9 mouse cellular contexts compared by ENCODE assay signal in genomic region chr5:128953278-128954070, GRCm38 (mm10). TPM values are rescaled to one million over a fixed set of nuclear protein-coding genes. Genes with fewer than 3 reads are reported as not detected.
A peak's percentile ranks its signal among the peaks of the same experiment; 100 is the strongest.
DNase-seq lines count a peak whose midpoint lies in the region; ATAC-seq and TF ChIP-seq lines count a peak whose summit lies in the region.
"Had no signal": no experiment of that assay in that cellular context is flagged by ENCODE, and none has a peak within 500 bp of the region (broad histone marks: within the 10 kb centered on the region; RNA-seq: fewer than 3 reads in every experiment).

Rimbp2 (minus strand) TSS chr5:128953486.

- peaks cover 19% of the 10 kb centered on the region; the same call in 1 of the 2 replicates for H3K27me3 ChIP-seq in lung, embryonic 14.5 days (ENCODE audit: insufficient read depth, low read length)
- H3K27me3 ChIP-seq in forebrain, embryonic 11.5 days (ENCODE audit: control insufficient read depth, insufficient read depth, low read length), result peaks cover 2% of the 10 kb centered on the region; the same call in 1 of the 2 replicates
- H3K27me3 ChIP-seq in midbrain, embryonic 10.5 days (ENCODE audit: low read depth, poor library complexity, severe bottlenecking), result peaks cover 21% of the 10 kb centered on the region
- no peaks in the 10 kb centered on the region; the same call in 1 of the 2 replicates for H3K27me3 ChIP-seq in thymus, adult 2 months (ENCODE audit: control insufficient read depth, insufficient read depth, low read length)

- H3K4me2 ChIP-seq in lung, embryonic 14.5 days, result peak within 1 kb of the TSS; percentile 58
- peak within 1 kb of the TSS; percentile 93 for H3K4me2 ChIP-seq in forebrain, embryonic 11.5 days (ENCODE audit: low read depth, low read length, severe bottlenecking)

- H3K4me3 ChIP-seq in lung, embryonic 14.5 days (ENCODE audit: low read depth, low read length), result peak within 1 kb of the TSS; percentile 26
- H3K4me3 ChIP-seq in lung, adult 2 months (replicated peaks; ENCODE audit: extremely low read depth, low read depth, low read length), result no peak within 1 kb of the TSS
- peak within 1 kb of the TSS; percentile 49 for H3K4me3 ChIP-seq in forebrain, embryonic 11.5 days (ENCODE audit: low read depth, low read length)
- peak within 1 kb of the TSS; percentile 58 for H3K4me3 ChIP-seq in midbrain, embryonic 10.5 days
- H3K4me3 ChIP-seq in thymus, adult 2 months (ENCODE audit: control insufficient read depth, insufficient read depth, low read length), result no peak within 1 kb of the TSS

- peak; percentile 33; the same call in 1 of the 2 replicates for TF ChIP-seq CTCF in lung, embryonic 14.5 days (IDR thresholded peaks at IDR 0.05; ENCODE audit: low read depth)
- TF ChIP-seq CTCF in lung, adult 2 months (IDR thresholded peaks at IDR 0.05; ENCODE audit: insufficient read depth, low read length), result no peak
- no peak for TF ChIP-seq CTCF in thymus, adult 2 months (IDR thresholded peaks at IDR 0.05; ENCODE audit: borderline replicate concordance, control insufficient read depth, extremely low read depth, insufficient read depth, low read length, poor library complexity)

- H3K36me3 ChIP-seq in lung, embryonic 14.5 days (ENCODE audit: insufficient read depth), result no peaks in the 10 kb centered on the region
- no peaks in the 10 kb centered on the region for H3K36me3 ChIP-seq in forebrain, embryonic 11.5 days (ENCODE audit: control insufficient read depth, insufficient read depth, low read length)
- H3K36me3 ChIP-seq in midbrain, embryonic 10.5 days, result no peaks in the 10 kb centered on the region
- H3K36me3 ChIP-seq in thymus, adult 2 months (ENCODE audit: control insufficient read depth, insufficient read depth, low read length), result no peaks in the 10 kb centered on the region

- WGBS in lung, embryonic 14.5 days, result 11% methylated on average over 17 of the region's 17 CpGs
- 13% methylated on average over 17 of the region's 17 CpGs for WGBS in lung, adult 2 months
- WGBS in forebrain, embryonic 11.5 days, result 9% methylated on average over 16 of the region's 17 CpGs
- WGBS in midbrain, embryonic 10.5 days, result 11% methylated on average over 17 of the region's 17 CpGs
- 18% methylated on average over 17 of the region's 17 CpGs for WGBS in thymus, adult 2 months

- H3K9me3 ChIP-seq in lung, embryonic 14.5 days (ENCODE audit: low read depth, low read length), result no peaks in the 10 kb centered on the region
- H3K9me3 ChIP-seq in forebrain, embryonic 11.5 days (ENCODE audit: control insufficient read depth, low read length), result no peaks in the 10 kb centered on the region
- peaks cover 5% of the 10 kb centered on the region; the same call in 1 of the 2 replicates for H3K9me3 ChIP-seq in midbrain, embryonic 10.5 days (replicated peaks)

- H3K4me1 ChIP-seq in lung, embryonic 14.5 days (ENCODE audit: insufficient read depth), result no peaks in the 10 kb centered on the region
- no peaks in the 10 kb centered on the region for H3K4me1 ChIP-seq in lung, adult 2 months (ENCODE audit: control insufficient read depth, insufficient read depth, low read length)
- no peaks in the 10 kb centered on the region; the same call in 1 of the 2 replicates for H3K4me1 ChIP-seq in forebrain, embryonic 11.5 days (replicated peaks; ENCODE audit: control insufficient read depth, insufficient read depth, low read length)
- H3K4me1 ChIP-seq in midbrain, embryonic 10.5 days, result peaks cover 26% of the 10 kb centered on the region
- H3K4me1 ChIP-seq in thymus, adult 2 months (replicated peaks; ENCODE audit: control insufficient read depth, insufficient read depth, low read length), result no peaks in the 10 kb centered on the region

- peak; percentile 52; the same call in 1 of the 2 replicates for ATAC-seq in lung, embryonic 14.5 days (ENCODE audit: insufficient read depth)
- peak; percentile 75 for ATAC-seq in forebrain, embryonic 11.5 days (replicated peaks; ENCODE audit: low FRiP score)

- no peak within 1 kb of the TSS for H3K27ac ChIP-seq in lung, embryonic 14.5 days (ENCODE audit: low read depth)
- no peak within 1 kb of the TSS for H3K27ac ChIP-seq in forebrain, embryonic 11.5 days (ENCODE audit: low read depth, low read length)
- peak within 1 kb of the TSS; percentile 79 for H3K27ac ChIP-seq in midbrain, embryonic 10.5 days (replicated peaks)
- H3K27ac ChIP-seq in thymus, adult 2 months (ENCODE audit: control insufficient read depth, insufficient read depth, low read length), result no peak within 1 kb of the TSS

- peak within 1 kb of the TSS; percentile 20; the same call in 1 of the 2 replicates for H3K9ac ChIP-seq in lung, embryonic 14.5 days
- peak within 1 kb of the TSS; percentile 66 for H3K9ac ChIP-seq in forebrain, embryonic 11.5 days (ENCODE audit: low read length)

- DNase-seq in lung, embryonic 14.5 days, result peak; percentile 27
- DNase-seq in lung, adult 2 months, result no peak
- DNase-seq in forebrain, embryonic 11.5 days (ENCODE audit: low spot score), result peak; percentile 80
- peak in 1 of 2 experiments; percentile 82 for DNase-seq in layer of hippocampus, adult 18-20 months (ENCODE audit: low spot score in 2 of 2)
- peak; percentile 80 for DNase-seq in midbrain, embryonic 10.5 days (ENCODE audit: low spot score)
- peak; percentile 70 for DNase-seq in telencephalon, adult 2 months (ENCODE audit: low read depth, low spot score)
- DNase-seq in thymus, adult 2 months, result no peak

- no peak for TF ChIP-seq POLR2A in lung, adult 2 months (IDR thresholded peaks at IDR 0.05; ENCODE audit: borderline replicate concordance, extremely low read depth, low read depth, low read length)
- TF ChIP-seq POLR2A in thymus, adult 2 months (IDR thresholded peaks at IDR 0.05; ENCODE audit: control insufficient read depth, extremely low read depth, insufficient read depth, low read length, poor library complexity), result no peak

RNA-seq across cellular contexts. Expression of gene Rimbp2, which starts in this region (rescaled TPM):
- polyA plus RNA-seq in lung, embryonic 14.5 days (2014; fragmentation: Nextera tagmentation; extraction: Ambion mirVana), result 0.28 TPM in 1 of 2 replicates, not detected in the other
- 0.06 and 0.17 TPM in 2 replicates for polyA plus RNA-seq in lung, adult 2 months (2012; rRNA removed)
- polyA plus RNA-seq in forebrain, embryonic 11.5 days (2014; fragmentation: Nextera tagmentation; extraction: Ambion mirVana), result 0.44 and 0.95 TPM in 2 replicates
- total RNA-seq in layer of hippocampus, adult 18-20 months (2021), result 100 to 1,000 TPM; 119 to 127 TPM
- polyA plus RNA-seq in midbrain, embryonic 10.5 days (2016; fragmentation: Nextera tagmentation; extraction: Ambion mirVana), result 0.42 and 0.76 TPM in 2 replicates
- polyA plus RNA-seq in thymus, adult 2 months (2012; rRNA removed), result 0.11 and 0.17 TPM in 2 replicates
- total RNA-seq: common myeloid progenitor, adult 5-6 weeks had no signal
- polyA plus RNA-seq: spleen, adult 2 months had no signal

Comparison
In these comparisons a context has a peak if more than half of its experiments do, and no peak if none do; other contexts are left out.
1. Peak in DNase-seq, ATAC-seq, H3K4me3 ChIP-seq, H3K9ac ChIP-seq and H3K4me2 ChIP-seq in lung, embryonic 14.5 days; RNA of the gene not detected or under 1 TPM.
2. Peak in DNase-seq, ATAC-seq, H3K4me3 ChIP-seq, H3K9ac ChIP-seq and H3K4me2 ChIP-seq in forebrain, embryonic 11.5 days; RNA of the gene not detected or under 1 TPM.
3. Peak in DNase-seq, H3K4me3 ChIP-seq and H3K27ac ChIP-seq in midbrain, embryonic 10.5 days; RNA of the gene not detected or under 1 TPM.